Mouse (Mus musculus) ovary, postnatal 36 days (tissue): ENCODE results near the gene Xylt2.
"Not testable (repeated sequence)": the region's sequence is repeated elsewhere in the genome, so short reads cannot be mapped to it uniquely, and the experiment has no call there.

Source experiments
- DNase-seq: peaks from one replicate; pipeline ENCODE4 v3.0.0; 2022; ENCODE audit warnings: low spot score, mixed read lengths

Gene Xylt2

DNA sequence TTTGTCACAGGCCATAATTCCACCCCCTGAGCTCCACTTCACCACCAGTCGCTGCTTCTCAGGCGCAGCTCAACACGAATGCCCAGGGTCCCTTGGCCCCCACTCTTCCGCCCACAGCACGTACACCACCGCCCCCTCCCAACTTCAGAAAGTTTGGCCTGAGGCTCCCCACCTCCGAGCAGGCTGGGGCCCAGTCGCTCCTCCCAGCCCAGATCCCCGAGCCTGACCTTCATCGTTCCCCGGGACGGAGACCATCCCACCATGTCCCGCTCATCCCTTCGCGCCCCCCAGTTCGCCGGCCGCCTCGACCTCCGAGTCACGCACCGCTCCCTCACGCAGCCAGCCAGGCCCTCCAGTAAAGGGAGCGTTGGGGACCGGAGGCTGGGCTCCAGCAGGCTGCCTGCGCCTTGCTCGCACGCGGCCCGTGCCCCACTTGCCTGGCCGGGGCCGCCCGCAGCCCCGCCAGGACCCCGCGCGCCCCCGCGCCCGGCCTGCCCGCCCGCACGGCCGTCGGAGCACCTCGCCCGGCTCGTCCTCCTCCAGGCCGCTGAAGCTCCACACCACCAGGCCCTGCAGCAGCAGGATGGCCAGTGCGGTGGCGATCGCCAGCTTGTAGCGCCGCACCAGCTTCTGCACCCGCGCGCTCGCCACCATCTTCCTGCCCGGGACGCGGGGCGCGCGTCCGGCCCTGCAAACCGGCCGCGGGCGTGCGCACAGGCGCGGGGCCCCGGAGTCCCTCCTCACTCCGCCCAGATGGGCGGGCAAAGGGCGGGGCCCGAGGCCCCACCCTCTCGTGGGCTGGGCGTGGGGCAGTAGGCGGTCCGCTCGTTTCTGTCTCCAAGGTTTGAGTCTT is at the start of gene Xylt2:
Xylt2 (minus strand) TSS at position 762 of the 853 bp plus-strand sequence.
- peak; percentile 94 for DNase-seq

- no peak for DNase-seq
Measured at GRCm38 (mm10) chr11:94719216-94719615, 41.9 kb upstream of the Xylt2 start.

DNA sequence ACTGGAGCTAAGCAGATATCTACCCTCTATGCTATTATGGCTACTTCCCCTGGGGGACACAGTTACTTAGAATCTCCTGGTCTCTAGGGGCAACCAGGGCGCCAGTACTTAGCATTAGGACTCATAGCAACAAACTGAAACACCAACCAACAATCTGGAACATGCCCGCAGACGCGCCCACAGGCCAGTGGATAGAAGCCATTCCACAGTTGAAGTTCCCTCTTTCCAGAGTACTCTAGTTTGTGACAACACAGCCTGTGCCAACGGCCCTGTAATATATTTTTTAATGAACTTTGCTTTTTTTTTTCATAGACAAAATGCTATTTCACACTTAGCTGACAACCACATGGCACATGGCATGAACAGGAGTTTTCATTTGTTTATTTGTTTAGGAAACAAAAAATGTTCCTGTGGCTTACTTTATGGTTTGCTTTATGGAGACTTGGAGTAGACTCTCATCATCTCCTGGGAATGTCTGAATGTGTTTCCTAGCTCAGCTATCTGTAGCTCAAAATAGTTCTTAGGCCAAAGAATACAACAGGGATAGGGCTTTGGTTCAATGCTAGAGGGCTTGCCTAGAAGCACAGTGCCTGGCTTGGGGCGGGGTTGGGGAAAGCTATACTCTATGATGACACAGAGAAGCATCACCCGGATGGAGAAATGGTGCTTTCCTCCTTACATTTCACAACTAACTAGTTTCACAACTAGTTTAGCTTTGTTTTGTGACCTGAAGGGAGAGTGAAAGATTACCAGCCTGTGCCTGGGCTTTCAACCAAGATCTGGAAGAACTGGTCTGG is 41.0 kb upstream of the Xylt2 start:
- DNase-seq, result no peak

GRCm38 (mm10) chr11:94717239-94717638 is 39.9 kb upstream of the Xylt2 start:
- DNase-seq, result no peak

GRCm38 (mm10) chr11:94716754-94717153 is 39.4 kb upstream of the Xylt2 start:
- peak; percentile 50 for DNase-seq

GRCm38 (mm10) chr11:94715622-94716021 is 38.3 kb upstream of the Xylt2 start:
- no peak for DNase-seq

DNA sequence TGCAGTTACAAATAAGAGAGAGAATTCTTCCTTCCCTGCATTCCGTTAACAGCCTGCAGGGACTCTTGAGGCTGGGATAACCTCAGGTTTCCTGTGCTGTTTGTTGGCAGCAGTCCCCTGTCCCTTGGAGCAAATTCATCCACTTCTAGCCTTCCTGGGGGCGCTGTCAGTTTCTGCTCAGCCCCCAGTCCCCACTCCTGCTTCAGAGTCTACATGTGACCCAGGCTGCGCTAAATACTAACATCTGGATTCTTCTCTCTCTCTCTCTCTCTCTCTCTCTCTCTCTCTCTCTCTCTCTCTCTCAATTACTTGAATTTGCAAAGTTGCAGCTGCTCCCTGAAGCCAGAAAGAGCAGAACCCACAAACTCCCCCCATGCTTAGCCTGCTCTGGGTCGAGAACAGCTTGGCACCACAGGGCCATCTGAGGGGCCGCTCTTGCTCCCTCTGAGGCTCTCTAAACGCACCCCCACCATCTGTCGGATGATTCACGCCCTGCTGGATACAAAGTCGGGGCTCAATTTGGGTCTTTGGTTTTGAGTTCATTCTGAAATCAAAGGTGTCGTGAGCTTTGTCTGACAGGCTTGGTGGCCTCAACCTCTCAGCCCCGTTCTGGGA is 36.0 kb upstream of the Xylt2 start:
- DNase-seq, result no peak

- DNase-seq, result no peak
Measured at GRCm38 (mm10) chr11:94704472-94704871, 27.2 kb upstream of the Xylt2 start, which contains the start of gene Gm11541. Gene Gm11541, minus strand, starts transcription at chr11:94704499.

DNA sequence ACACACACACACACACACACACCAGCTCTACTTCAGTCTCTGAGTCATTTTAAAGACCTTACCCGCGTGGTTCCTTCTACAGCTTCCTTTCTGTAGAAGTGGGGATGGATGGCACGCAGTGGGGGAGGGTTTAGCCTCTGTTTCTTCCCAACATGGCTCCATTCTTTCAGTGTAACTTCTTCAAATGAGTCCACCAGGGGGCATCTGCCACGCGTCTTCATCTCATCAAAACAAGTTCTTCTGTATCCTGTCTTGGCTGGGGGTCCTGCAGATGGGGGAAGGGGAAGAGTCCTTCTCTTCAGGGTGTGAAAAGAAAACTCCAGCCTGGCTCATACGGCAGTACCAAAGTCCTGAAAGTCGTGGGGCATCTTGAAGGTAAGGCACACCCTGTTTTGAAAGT is 26.7 kb upstream of the Xylt2 start:
- no peak for DNase-seq

GRCm38 (mm10) chr11:94702216-94702610 is 24.9 kb upstream of the Xylt2 start:
- no peak for DNase-seq

- DNase-seq, result no peak
Measured at GRCm38 (mm10) chr11:94701401-94702215, 24.3 kb upstream of the Xylt2 start.

GRCm38 (mm10) chr11:94699399-94699798 is 22.1 kb upstream of the Xylt2 start:
- DNase-seq, result no peak

DNA sequence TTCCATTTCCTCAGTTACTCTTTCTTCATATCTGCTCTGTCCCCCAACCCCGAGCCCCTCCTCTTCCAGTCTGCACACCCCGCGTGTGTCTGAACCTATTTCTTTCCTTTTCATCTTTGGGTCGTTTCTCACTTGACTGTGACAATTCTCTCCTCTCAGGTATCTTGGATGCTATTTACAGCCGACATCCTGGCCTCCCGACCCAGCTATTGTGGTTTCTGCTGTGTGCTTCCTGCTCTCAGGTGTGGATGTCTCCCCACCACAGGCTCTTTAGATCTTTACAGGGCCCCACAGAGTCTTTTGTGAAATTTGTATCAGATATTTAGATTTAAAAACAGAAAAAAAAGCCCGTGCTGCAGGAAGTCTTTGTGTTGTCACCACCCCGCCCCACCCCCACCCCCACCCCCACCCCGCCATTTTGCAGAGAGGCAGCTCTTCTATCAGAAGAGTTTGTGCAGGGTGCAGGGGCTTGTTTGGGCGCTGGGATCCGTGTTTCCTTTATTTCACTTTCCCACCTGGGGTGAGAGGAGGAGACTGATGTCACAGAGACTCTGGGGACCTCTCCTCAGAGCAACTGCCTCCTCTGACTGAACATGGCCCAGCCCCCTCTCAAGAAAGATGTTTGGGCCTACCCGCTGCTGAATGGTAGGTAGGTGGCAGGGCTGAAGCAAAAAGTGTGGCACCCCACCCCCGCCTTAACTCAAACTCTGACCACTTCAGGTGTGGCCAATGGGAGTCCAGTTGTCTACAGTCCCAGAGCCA is 20.6 kb upstream of the Xylt2 start:
- no peak for DNase-seq

DNA sequence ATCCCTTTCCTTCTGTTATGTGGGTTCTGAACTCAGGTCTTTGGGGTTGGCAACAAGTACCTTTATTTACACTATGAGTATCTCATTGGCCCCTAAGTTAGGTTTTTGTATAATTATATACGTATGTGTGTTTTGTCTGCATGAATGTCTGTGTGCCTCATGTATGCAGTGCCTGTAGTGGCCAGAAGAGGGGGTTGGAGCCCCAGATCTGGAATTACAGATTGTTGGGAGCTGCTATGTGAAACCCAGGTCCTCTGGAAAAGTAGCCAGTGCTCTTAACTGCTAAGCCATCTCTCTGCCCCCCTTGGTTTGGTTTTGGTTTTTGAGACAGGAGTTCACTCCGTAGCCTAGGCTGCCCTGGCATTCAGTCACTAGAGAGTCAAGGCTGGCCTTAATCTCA is 19.8 kb upstream of the Xylt2 start:
- DNase-seq, result no peak

GRCm38 (mm10) chr11:94695508-94695907 is 18.2 kb upstream of the Xylt2 start:
- no peak for DNase-seq

DNA sequence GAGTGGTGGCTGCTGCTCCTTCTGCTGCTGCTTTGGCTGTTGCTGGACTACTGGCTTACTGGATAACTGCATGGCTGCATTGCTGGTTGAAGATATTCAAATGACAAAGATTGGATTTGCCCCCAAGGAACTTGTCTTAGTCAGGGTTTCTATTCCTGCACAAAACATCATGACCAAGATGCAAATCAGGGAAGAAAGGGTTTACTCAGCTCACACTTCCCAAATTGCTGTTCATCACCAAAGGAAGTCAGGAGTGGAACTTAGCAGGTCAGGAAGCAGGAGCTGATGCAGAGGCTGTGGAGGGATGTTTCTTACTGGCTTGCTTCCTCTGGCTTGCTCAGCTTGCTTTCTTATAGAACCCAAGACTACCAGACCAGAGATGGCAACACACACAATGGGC is 15.2 kb upstream of the Xylt2 start:
- DNase-seq, result not testable (repeated sequence)

DNA sequence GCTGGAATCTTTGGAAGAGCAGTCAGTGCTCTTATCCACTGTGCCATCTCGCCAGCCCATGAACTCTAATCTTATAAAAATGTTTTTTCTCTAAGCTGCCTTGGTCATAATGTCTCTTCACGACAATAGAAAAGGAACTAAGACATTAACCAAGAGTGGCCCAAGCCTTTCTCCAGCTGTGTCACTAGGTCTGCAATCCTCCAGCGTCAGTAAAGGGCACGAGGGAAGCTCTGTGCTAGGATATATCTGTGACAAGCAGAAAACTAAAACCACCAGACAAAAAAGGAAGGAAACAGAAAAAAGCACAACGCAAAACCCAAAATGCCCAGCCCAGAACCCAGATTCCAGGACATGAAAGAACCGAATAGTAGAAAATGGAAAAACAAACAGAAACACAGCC is 9.9 kb upstream of the Xylt2 start:
- DNase-seq, result no peak

DNA sequence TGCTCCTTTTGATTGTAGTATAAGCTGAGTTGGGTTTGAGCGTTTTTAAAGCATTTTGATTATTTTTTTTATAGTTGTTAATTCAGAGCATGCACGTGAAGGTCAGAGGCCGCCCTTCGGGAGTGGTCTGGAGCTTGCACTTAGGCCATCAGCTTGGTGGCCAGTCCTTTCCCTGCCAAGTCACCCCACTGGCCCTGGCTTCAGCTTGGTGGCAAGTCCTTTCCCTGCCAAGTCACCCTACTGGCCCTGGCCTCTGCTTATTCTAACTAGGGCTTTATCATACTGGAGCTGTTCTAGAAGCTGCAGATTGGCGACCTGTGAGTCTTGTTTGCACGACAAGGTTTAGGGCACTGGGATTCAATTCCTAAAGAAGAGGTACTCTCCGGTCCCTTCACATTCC is 5.1 kb upstream of the Xylt2 start:
- no peak for DNase-seq

DNA sequence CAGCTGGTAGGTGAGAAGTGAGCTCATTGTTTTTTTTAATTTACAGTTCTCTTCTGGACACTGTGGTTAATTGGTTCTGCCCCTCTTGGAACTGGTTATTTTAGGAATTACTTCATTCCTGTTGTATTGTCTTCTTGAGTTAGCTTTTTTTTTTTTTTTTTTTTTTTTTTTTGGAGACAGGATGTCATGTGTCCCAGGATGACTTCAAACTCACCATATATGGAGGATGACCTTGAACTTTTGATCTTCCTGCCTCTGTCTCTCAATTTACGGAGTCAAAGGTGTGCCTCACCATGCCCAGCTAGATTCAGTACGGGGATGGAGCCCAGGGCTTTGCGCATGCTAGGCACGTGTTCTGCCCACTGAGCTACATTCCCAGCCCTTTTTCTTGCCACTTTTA is 4.3 kb upstream of the Xylt2 start:
- DNase-seq, result no peak

- DNase-seq, result no peak
Measured at GRCm38 (mm10) chr11:94680639-94681038, 3.3 kb upstream of the Xylt2 start.

GRCm38 (mm10) chr11:94677607-94678145 is 361 bp upstream of the Xylt2 start:
- no peak for DNase-seq
